Mouse (Mus musculus) neural tube, embryonic 14.5 days (tissue): ENCODE measurements around the gene Uba1. TPM values are rescaled to one million over a fixed set of nuclear protein-coding genes. Genes with fewer than 3 reads are reported as not detected.

Experiments used
- ATAC-seq: fragments of 200-750 bp; cut with Nextera tagmentation; 2 replicates; pipeline ENCODE4 v1.8.0; 2017; ENCODE audit warnings: low read depth, mild to moderate bottlenecking, moderate TSS enrichment, moderate library complexity
- H3K27ac ChIP-seq: fragments of 300-500 bp; sonication (generic); 2 replicates; pipeline ENCODE4 v1.5.1; 2014; ENCODE audit warnings: low read depth, mild to moderate bottlenecking, control low read depth, low read length, moderate library complexity, mixed read lengths
- H3K27me3 ChIP-seq: fragments of 300-500 bp; sonication (generic); 2 replicates; pipeline ENCODE4 v1.6.1; 2014; ENCODE audit warnings: low read length; ENCODE audit not compliant: control insufficient read depth, insufficient read depth
- H3K36me3 ChIP-seq: fragments of 300-500 bp; sonication (generic); 2 replicates; pipeline ENCODE4 v1.6.1; 2014; ENCODE audit warnings: low read length, mixed read lengths; ENCODE audit not compliant: control insufficient read depth, insufficient read depth
- H3K4me1 ChIP-seq: fragments of 300-500 bp; sonication (generic); 2 replicates; pipeline ENCODE4 v1.6.1; 2014; ENCODE audit warnings: low read length; ENCODE audit not compliant: control insufficient read depth, insufficient read depth
- H3K4me2 ChIP-seq: fragments of 300-500 bp; sonication (generic); 2 replicates; pipeline ENCODE4 v1.6.1; 2014; ENCODE audit warnings: mild to moderate bottlenecking, low read depth, low read length, control low read depth
- H3K4me3 ChIP-seq: fragments of 300-500 bp; sonication (generic); 2 replicates; pipeline ENCODE4 v1.5.1; 2014; ENCODE audit warnings: low read depth, low read length, control low read depth, mixed read lengths
- H3K9ac ChIP-seq: fragments of 300-500 bp; sonication (generic); replicated peaks from 2 replicates; pipeline ENCODE4 v1.6.1; 2014; ENCODE audit warnings: low read depth, mild to moderate bottlenecking, control low read depth, low read length, mixed read lengths
- H3K9me3 ChIP-seq: fragments of 300-500 bp; sonication (generic); 2 replicates; pipeline ENCODE4 v1.6.1; 2016; ENCODE audit warnings: low read length; ENCODE audit not compliant: control insufficient read depth
- WGBS: fragments of 180-500 bp; shearing (Covaris S2); extraction: QIAGEN DNeasy Blood & Tissue Kit; methylation state at CpG from one replicate; pipeline ENCODE4 v1.1.7; 2014; 5-methylcytosine and 5-hydroxymethylcytosine counted together
- polyA plus RNA-seq: library from polyadenylated mRNA; unstranded; fragments of >200 nt; fragmentation: Nextera tagmentation; extraction: Ambion mirVana; gene quantifications from 2 replicates; pipeline ENCODE4 v1.2.1, GENCODE M21; 2014

The Uba1 gene
- polyA plus RNA-seq, 1 experiment from 2014 or later = 318 TPM

DNA sequence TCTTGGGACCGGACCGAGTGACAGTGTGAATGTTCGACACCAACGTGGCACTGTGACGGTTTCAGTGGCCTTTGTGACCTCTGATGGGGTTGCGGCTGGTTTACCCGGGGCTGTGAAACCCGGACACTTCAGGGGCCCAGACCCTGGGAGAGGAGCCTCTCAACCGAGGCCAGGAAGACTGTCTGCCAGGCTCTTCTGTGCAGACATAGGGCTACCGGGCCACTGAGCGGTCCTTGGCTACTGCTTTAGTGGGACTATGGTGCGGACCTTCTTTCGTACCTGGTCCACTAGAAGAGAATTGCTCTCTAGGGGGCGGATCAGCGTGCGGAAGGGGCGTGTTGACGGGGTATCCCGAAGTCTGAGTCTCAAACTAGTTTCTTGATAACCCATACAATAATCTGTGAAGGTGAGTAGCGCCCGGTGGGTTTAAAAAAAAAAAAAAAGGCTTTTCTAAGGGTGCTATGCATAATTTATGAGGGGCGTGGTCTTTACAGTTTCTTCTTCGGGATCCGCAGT lies 823 bp downstream of the Uba1 start:
- Histone ChIP-seq H3K27ac (no peak overlapping the region), H3K27me3 (no peaks in the 10 kb centered on the region), H3K9me3 (no peaks in the 10 kb centered on the region), H3K4me2 (peak overlapping the region; percentile 47), H3K4me3 (peak overlapping the region; percentile 40), H3K9ac (peak overlapping the region; percentile 21; the same call in 1 of the 2 replicates), H3K4me1 (no peaks in the 10 kb centered on the region), H3K36me3 (no peaks in the 10 kb centered on the region)
- WGBS = 15% methylated on average over 24 of the region's 24 CpGs
- ATAC-seq = no peak; the same call in 1 of the 2 replicates

DNA sequence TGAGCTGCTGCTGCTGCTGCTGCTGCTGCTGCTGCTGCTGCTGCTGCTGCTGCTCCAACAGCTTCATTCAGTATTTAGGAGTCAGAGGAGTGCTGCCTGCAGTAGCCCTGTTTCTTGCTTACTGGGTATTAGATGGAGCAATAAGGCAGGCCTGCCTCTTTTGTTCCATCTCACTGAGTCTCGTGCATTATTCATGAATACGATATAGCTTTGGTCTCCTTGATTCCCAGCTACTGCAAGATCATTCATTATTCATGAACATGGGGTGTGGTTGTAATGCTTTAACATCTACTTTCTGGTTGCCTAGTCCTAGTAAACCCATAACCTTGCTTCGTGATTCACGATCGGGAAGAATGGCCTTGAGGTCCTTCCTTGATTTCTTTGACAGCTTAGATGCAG lies 4.2 kb downstream of the Uba1 start:
- H3K4me1 ChIP-seq = peaks cover 7% of the 10 kb centered on the region; the same call in 1 of the 2 replicates
- peak overlapping the region; percentile 66; the same call in 1 of the 2 replicates for H3K27ac ChIP-seq
- H3K4me3 ChIP-seq = peak overlapping the region; percentile 52; the same call in 1 of the 2 replicates
- WGBS = 30% methylated on average over 5 of the region's 5 CpGs
- no peak overlapping the region for H3K4me2 ChIP-seq
- no peaks in the 10 kb centered on the region for H3K9me3 ChIP-seq
- no peaks in the 10 kb centered on the region for H3K27me3 ChIP-seq
- no peaks in the 10 kb centered on the region for H3K36me3 ChIP-seq
- peak; percentile 68 for ATAC-seq
- H3K9ac ChIP-seq = no peak overlapping the region

DNA sequence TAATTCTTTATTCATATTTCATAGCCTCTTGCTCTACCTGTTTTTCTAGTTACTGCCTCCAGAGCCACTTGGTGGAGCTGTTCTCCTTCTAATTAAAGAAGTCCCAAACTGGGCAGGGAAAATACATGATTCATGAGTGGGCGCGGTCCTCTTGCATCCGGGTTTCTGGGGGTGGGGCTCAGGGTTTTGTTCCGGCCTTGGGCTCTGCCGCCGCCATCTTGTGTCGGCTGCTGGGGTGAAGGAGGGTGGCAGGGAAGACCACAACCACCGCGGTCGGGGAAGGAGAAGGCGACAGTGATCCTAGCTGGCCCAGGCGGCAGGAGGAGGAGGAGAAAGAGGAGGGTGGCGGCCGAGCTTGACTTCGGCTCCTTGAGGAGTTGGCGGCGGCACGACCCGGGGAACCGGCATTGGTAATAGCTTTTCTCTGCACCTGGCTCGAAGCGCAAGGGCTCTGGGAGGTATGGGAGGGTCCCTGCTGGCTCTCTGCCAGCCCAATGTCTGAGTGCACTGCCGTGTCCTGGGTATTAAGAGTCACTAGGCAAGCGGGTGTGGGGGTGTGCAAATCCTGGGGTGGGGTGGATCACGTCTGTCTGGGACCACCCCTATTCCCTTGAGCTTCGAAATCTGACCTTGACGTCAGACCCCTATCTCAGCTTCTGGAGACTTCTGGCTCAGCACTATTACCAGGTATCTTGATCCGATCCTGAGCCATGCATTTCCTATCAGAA lies 4.8 kb downstream of the Uba1 start:
- ATAC-seq = peak; percentile 90
- no peaks in the 10 kb centered on the region for H3K9me3 ChIP-seq
- peak overlapping the region; percentile 52 for H3K4me3 ChIP-seq
- H3K36me3 ChIP-seq = no peaks in the 10 kb centered on the region
- H3K4me1 ChIP-seq = peaks cover 7% of the 10 kb centered on the region; the same call in 1 of the 2 replicates
- no peaks in the 10 kb centered on the region for H3K27me3 ChIP-seq
- H3K4me2 ChIP-seq = peak overlapping the region; percentile 54
- WGBS = 9% methylated on average over 26 of the region's 28 CpGs
- H3K27ac ChIP-seq = peak overlapping the region; percentile 88
- H3K9ac ChIP-seq = peak overlapping the region; percentile 66

DNA sequence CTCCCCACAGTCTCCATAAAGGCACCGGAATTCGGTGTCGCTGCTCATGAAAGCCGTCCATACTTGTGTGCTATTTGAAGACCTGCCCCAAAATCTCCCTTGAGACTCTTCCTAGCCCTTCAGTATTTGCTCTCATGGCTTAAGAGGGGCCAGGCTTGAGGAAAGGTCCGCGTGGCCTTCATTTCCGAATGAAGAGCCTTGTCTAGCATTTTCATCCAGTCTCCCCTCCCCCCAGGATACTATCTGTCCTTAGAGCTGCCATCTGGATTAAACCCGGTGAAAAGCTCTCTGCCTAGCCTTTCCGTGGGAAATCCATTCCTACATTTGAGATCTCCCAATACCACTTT lies 5.3 kb downstream of the Uba1 start:
- peak; percentile 5 for ATAC-seq

DNA sequence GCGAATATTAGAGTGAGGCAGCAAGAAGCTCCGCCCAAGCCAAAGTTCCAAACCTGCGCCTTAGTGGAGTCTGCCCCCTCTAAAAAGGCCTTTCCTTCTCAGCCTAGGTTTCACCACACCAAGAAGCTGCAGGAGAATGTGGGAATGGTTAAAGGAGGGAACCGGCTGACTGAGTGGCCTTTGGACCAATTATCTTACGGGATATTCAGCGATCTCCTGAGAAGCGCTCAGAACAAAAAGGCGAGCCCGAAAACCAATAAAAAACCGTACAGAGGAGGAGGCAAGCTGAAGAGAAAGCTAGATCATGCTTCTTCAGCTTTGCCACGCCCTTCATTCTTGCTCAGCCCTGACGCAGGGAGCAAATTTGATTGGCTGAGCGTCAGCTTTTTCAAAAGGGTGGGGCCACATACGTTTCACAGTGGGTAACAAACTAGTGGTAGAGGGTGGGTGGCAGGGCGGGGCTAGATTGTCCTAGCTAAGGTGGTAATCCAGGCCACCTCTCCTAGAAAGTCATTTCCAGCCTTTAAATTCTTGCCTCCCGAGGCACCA lies 29.5 kb downstream of the Uba1 start, which contains the start of gene Cdk16:
Cdk16 (plus strand) TSS at position 436 of the 549 bp plus-strand sequence.
- H3K4me1 ChIP-seq = 0 out of 2 replicates have a peak, but pooled peaks cover 4% of the 10 kb centered on the region
- H3K9me3 ChIP-seq = no peaks in the 10 kb centered on the region
- H3K4me2 ChIP-seq = peak within 1 kb of the TSS; percentile 56
- peak within 1 kb of the TSS; percentile 90 for H3K27ac ChIP-seq
- no peaks in the 10 kb centered on the region for H3K27me3 ChIP-seq
- ATAC-seq = peak; percentile 93
- H3K9ac ChIP-seq = peak within 1 kb of the TSS; percentile 71
- 23% methylated on average over 16 of the region's 16 CpGs for WGBS
- H3K4me3 ChIP-seq = peak within 1 kb of the TSS; percentile 62
- no peaks in the 10 kb centered on the region; the same call in none of the 2 replicates for H3K36me3 ChIP-seq

More for the DNA sequence above, 5.3 kb downstream of the Uba1 start:
- Histone ChIP-seq H3K9ac (peak overlapping the region; percentile 66), H3K4me3 (peak overlapping the region; percentile 52), H3K27ac (peak overlapping the region; percentile 88), H3K27me3 (no peaks in the 10 kb centered on the region), H3K4me2 (peak overlapping the region; percentile 54), H3K4me1 (peaks cover 7% of the 10 kb centered on the region; the same call in 1 of the 2 replicates), H3K9me3 (no peaks in the 10 kb centered on the region), H3K36me3 (0 out of 2 replicates have a peak, but pooled peaks cover 2% of the 10 kb centered on the region)
- WGBS = 21% methylated on average over 9 of the region's 9 CpGs

DNA sequence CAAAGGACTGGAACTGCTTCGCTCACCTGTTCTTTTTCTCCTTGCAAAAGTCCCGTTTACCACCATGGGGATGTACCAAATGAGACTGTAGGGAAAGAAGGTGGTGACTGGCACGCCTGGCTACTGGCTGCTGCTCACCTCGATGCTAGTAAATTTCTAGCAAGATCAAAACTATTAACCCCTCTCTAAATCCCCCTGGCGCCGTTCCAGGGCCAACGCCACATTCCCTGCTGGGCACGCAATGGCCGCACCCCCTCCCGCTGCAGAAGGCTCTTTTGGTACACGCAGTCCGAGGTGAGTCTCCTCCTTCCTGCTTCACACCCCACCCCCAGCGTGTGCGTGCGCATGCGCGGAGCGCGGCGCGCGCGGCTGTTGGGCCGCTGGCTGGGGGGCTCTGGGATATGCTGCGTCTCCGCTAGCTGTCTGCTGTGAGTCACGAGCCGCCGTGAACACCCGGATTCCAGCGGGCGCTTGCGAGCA lies 30.0 kb downstream of the Uba1 start:
- H3K27me3 ChIP-seq = no peaks in the 10 kb centered on the region
- WGBS = 19% methylated on average over 26 of the region's 33 CpGs
- H3K4me1 ChIP-seq = 0 out of 2 replicates have a peak, but pooled peaks cover 4% of the 10 kb centered on the region
- peak overlapping the region; percentile 71 for H3K9ac ChIP-seq
- H3K4me3 ChIP-seq = peak overlapping the region; percentile 62
- H3K36me3 ChIP-seq = no peaks in the 10 kb centered on the region; the same call in none of the 2 replicates
- no peaks in the 10 kb centered on the region for H3K9me3 ChIP-seq
- peak overlapping the region; percentile 90 for H3K27ac ChIP-seq
- peak; percentile 94 for ATAC-seq
- H3K4me2 ChIP-seq = peak overlapping the region; percentile 56

DNA sequence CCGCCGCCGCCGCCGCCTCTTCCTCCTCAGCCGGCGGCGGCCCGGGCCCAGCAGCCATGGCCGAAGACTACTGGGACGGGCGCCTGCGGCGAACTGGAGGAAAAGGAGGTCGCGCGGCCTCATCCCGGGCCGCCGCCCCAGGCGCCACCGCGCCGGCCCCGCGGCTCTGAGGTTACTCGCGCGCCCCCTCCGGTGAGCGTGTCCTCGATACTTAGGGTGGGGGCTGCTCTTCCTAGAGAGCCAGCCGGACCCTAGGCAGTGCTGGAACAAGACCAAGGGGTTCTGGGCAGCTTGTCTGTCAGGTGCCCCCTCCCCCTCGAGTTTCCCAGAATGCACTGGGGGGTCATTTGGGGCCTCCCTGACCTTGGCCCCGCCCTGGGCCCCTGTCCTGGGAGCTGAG lies 30.5 kb downstream of the Uba1 start:
- 0 out of 2 replicates have a peak, but pooled peaks cover 4% of the 10 kb centered on the region for H3K4me1 ChIP-seq
- H3K9me3 ChIP-seq = no peaks in the 10 kb centered on the region
- no peaks in the 10 kb centered on the region for H3K27me3 ChIP-seq
- H3K4me2 ChIP-seq = peak overlapping the region; percentile 56
- H3K4me3 ChIP-seq = peak overlapping the region; percentile 62
- ATAC-seq = peak; percentile 59
- no peaks in the 10 kb centered on the region; the same call in 1 of the 2 replicates for H3K36me3 ChIP-seq
- 12% methylated on average over 18 of the region's 35 CpGs for WGBS
- H3K27ac ChIP-seq = peak overlapping the region; percentile 90
- peak overlapping the region; percentile 71 for H3K9ac ChIP-seq

DNA sequence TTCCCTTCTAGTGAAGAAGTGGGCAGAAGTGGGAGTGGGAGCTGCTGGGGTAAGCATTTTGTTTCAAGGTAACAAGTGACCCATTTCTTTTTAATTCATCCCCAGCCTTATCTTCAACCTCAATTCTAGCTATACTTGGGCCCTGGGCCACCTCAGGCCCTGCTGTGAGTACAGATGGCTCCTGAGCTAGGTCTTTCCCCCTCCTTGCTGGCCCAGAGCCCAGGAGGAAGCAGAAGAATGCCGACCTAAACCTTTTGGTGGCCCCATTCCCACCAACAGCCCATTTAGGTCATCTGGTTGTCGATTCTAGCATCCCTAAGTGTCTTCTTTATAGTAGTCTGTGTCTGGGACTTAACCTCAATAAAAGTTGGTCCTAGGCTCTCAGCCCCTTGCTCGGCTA lies 33.4 kb downstream of the Uba1 start:
- H3K9me3 ChIP-seq = no peaks in the 10 kb centered on the region
- peaks cover 3% of the 10 kb centered on the region; the same call in 1 of the 2 replicates for H3K36me3 ChIP-seq
- H3K4me1 ChIP-seq = 0 out of 2 replicates have a peak, but pooled peaks cover 4% of the 10 kb centered on the region
- ATAC-seq = no peak
- H3K27me3 ChIP-seq = no peaks in the 10 kb centered on the region
- H3K4me3 ChIP-seq = no peak overlapping the region
- H3K9ac ChIP-seq = no peak overlapping the region
- no peak overlapping the region for H3K4me2 ChIP-seq
- 73% methylated on average over 3 of the region's 3 CpGs for WGBS
- H3K27ac ChIP-seq = no peak overlapping the region
